Mouse (Mus musculus) intestine, postnatal 0 days (tissue): Measurements from ENCODE around the gene Car14. TPM values are rescaled to one million over a fixed set of nuclear protein-coding genes. Genes with fewer than 3 reads are reported as not detected.
A peak's percentile ranks its signal among the peaks of the same experiment; 100 is the strongest.

Source experiments
- ATAC-seq: fragments of 200-750 bp; cut with Nextera tagmentation; 2 replicates; pipeline ENCODE4 v1.8.0; 2017; ENCODE audit warnings: mild to moderate bottlenecking, moderate TSS enrichment, moderate library complexity
- H3K27ac ChIP-seq: fragments of 300-500 bp; sonication (generic); 2 replicates; pipeline ENCODE4 v1.5.1; 2014; ENCODE audit warnings: mild to moderate bottlenecking, low read depth, low read length, moderate library complexity
- H3K27me3 ChIP-seq: fragments of 300-500 bp; sonication (generic); replicated peaks from 2 replicates; pipeline ENCODE4 v1.6.1; 2014; ENCODE audit warnings: low read length, mixed read lengths; ENCODE audit not compliant: control insufficient read depth, insufficient read depth
- H3K36me3 ChIP-seq: fragments of 300-500 bp; sonication (generic); 2 replicates; pipeline ENCODE4 v1.6.1; 2014; ENCODE audit warnings: mild to moderate bottlenecking, moderate library complexity; ENCODE audit not compliant: control insufficient read depth, insufficient read depth
- H3K4me1 ChIP-seq: fragments of 300-500 bp; sonication (generic); replicated peaks from 2 replicates; pipeline ENCODE4 v1.6.1; 2014; ENCODE audit warnings: antibody characterized with exemption, low read length, mixed read lengths; ENCODE audit not compliant: control insufficient read depth, insufficient read depth
- H3K4me2 ChIP-seq: fragments of 300-500 bp; sonication (generic); replicated peaks from 2 replicates; pipeline ENCODE4 v1.6.1; 2014; ENCODE audit warnings: low read depth, mild to moderate bottlenecking, moderate library complexity
- H3K4me3 ChIP-seq: fragments of 300-500 bp; sonication (generic); 2 replicates; pipeline ENCODE4 v1.5.1; 2014; ENCODE audit warnings: low read depth, low read length
- H3K9ac ChIP-seq: fragments of 300-500 bp; sonication (generic); 2 replicates; pipeline ENCODE4 v1.6.1; 2014; ENCODE audit warnings: mild to moderate bottlenecking, low read depth, low read length
- H3K9me3 ChIP-seq: fragments of 300-500 bp; sonication (generic); 2 replicates; pipeline ENCODE4 v1.6.1; 2016; ENCODE audit warnings: mixed run types; ENCODE audit not compliant: control insufficient read depth
- CTCF ChIP-seq: sonication (generic); IDR thresholded peaks from 2 replicates; pipeline ENCODE4 v1.5.1; 2016; ENCODE audit warnings: low read depth, mild to moderate bottlenecking, control low read depth, antibody characterized with exemption, moderate library complexity
- WGBS: fragments of 180-500 bp; shearing (Covaris S2); extraction: QIAGEN DNeasy Blood & Tissue Kit; methylation state at CpG from one replicate; pipeline ENCODE4 v1.1.7; 2014; 5-methylcytosine and 5-hydroxymethylcytosine counted together
- polyA plus RNA-seq: library from polyadenylated mRNA; unstranded; fragments of >200 nt; fragmentation: Nextera tagmentation; extraction: Ambion mirVana; gene quantifications from 2 replicates; pipeline ENCODE4 v1.2.1, GENCODE M21; 2015

Car14 gene
- polyA plus RNA-seq, 1 experiment from 2014 or later: 0.90 TPM

DNA sequence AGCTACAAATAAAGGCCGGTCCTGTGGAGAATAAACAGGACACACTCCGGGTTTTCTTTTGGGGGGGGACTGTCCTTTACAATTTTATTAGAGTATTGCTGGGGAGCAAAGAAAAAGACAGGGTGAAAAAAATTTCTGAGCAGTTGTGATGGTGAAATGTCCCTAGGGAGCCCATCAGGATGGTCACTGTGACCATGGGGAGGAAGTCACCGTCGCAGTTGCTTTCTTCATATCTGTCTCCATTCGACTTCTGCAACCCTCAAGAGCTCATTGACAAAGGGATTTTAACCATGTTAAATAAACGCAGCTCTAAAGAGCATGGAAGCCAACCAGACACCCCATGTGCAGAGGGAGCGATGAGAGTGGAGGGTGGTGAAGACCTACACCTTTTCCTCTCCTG is 12.3 kb upstream of the Car14 start:
- Histone ChIP-seq H3K4me1 (no peaks in the 10 kb centered on the region), H3K4me3 (no peak overlapping the region), H3K27ac (no peak overlapping the region), H3K9ac (no peak overlapping the region), H3K27me3 (no peaks in the 10 kb centered on the region), H3K36me3 (no peaks in the 10 kb centered on the region), H3K9me3 (no peaks in the 10 kb centered on the region), H3K4me2 (no peak overlapping the region)
- WGBS: 72% methylated on average over 7 of the region's 7 CpGs
- ATAC-seq: no peak
- no peak for TF ChIP-seq CTCF

DNA sequence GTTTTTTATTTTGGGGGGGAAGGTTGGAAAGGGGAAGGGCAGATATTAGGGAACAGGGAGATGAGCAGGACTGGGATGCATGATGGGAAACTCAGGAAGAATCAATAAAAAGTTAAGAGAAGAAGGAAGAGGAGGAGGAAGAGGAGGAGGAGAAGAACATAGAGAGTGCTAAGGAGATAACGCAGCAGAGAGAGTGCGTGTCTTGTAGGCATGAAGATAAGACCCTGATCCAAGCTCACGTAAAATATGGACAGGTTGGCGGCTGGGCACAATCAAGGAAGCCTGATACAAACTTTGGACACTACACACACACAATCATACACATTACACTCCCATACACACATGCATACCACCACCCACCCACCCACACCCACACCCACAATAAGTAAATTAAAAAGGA is 10.2 kb upstream of the Car14 start:
- TF ChIP-seq CTCF: no peak
- Histone ChIP-seq H3K4me2 (no peak overlapping the region), H3K36me3 (no peaks in the 10 kb centered on the region), H3K27me3 (no peaks in the 10 kb centered on the region), H3K9me3 (no peaks in the 10 kb centered on the region), H3K4me3 (no peak overlapping the region), H3K27ac (no peak overlapping the region), H3K9ac (no peak overlapping the region), H3K4me1 (no peaks in the 10 kb centered on the region)
- ATAC-seq: no peak
- 76% methylated on average over 4 of the region's 4 CpGs for WGBS

DNA sequence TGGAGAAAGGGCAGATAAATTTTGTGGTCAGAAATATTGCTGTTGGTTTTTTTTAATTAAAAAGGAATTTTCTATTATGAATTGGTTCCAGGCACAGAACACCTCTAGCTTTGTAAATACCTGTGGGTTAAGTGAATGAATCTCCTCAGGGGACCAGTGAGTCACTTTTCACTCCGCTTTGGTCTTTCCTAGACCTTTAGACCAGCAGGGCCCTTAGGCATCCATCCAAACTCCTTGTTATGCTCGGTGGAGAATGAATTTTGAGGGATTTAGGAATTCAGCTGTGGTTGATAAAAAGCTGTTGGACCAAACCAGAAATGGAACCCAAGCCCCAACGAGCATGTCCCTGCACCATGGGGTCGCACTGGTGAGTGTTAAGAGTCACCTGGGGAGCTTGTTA is 3.1 kb upstream of the Car14 start:
- no peak for TF ChIP-seq CTCF
- H3K27me3 ChIP-seq: peaks cover 4% of the 10 kb centered on the region; the same call in 1 of the 2 replicates
- H3K9me3 ChIP-seq: no peaks in the 10 kb centered on the region
- no peak overlapping the region for H3K4me2 ChIP-seq
- no peak overlapping the region for H3K4me3 ChIP-seq
- H3K27ac ChIP-seq: no peak overlapping the region
- H3K36me3 ChIP-seq: no peaks in the 10 kb centered on the region
- no peak overlapping the region for H3K9ac ChIP-seq
- WGBS: 46% methylated on average over 4 of the region's 4 CpGs
- ATAC-seq: no peak
- no peaks in the 10 kb centered on the region for H3K4me1 ChIP-seq

DNA sequence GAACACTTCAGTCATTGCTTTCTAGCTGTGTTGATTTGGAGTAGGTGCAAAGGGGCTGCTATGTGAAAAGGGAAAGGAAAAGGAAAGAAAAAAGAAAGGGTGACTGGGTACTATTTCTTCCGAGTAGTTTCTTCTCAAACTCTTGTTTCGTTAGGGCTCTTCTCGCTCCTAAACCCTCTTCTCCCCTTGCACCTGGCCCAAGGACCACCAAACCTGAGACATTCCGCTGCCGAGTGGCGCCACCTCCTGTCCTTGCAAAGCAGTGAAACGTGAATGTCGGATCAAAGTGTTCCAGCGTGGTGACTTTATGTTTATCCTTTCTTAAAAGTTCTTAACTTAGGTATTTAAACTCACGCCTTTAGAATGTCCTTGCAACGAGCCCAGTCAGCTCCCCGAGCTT is 2.4 kb upstream of the Car14 start:
- Histone ChIP-seq H3K9me3 (no peaks in the 10 kb centered on the region), H3K9ac (no peak overlapping the region), H3K27me3 (peaks cover 6% of the 10 kb centered on the region; the same call in 1 of the 2 replicates), H3K4me3 (peak overlapping the region; percentile 35), H3K36me3 (no peaks in the 10 kb centered on the region), H3K27ac (no peak overlapping the region), H3K4me1 (no peaks in the 10 kb centered on the region), H3K4me2 (peak overlapping the region; percentile 70)
- ATAC-seq: no peak
- WGBS: 0% methylated on average over 12 of the region's 12 CpGs
- TF ChIP-seq CTCF: peak; percentile 89

DNA sequence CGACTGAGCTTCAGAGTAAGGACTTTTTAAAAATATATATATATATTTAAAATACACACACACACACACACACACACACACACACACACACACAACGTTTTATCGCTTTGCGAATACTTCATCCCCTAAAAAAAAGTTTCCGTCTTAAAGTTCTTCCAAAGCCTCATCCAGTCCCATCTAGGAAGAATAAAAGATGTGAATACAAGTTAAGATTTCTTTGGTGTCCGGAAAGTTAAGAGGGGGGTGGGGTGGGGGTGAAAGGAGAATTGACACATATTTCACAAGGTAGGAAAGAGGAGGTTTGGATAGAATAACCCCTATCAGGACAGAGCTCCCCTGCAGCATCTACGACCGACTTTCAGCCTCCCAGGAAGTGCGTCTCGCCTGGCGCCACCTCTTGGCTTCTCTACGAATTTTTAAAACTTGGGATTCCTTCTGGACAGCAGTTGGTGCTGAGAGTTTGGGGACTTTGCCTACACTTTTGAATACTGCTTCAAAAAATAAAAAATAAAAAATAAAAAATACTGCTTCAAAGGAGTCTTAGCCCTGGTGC is 1.5 kb upstream of the Car14 start:
- peak overlapping the region; percentile 35 for H3K4me3 ChIP-seq
- under 1% methylated on average over 12 of the region's 12 CpGs for WGBS
- peaks cover 8% of the 10 kb centered on the region; the same call in 1 of the 2 replicates for H3K27me3 ChIP-seq
- H3K9ac ChIP-seq: no peak overlapping the region
- ATAC-seq: no peak
- no peak overlapping the region for H3K27ac ChIP-seq
- no peaks in the 10 kb centered on the region for H3K36me3 ChIP-seq
- no peaks in the 10 kb centered on the region for H3K4me1 ChIP-seq
- TF ChIP-seq CTCF: peak; percentile 76
- H3K4me2 ChIP-seq: peak overlapping the region; percentile 70
- no peaks in the 10 kb centered on the region for H3K9me3 ChIP-seq

DNA sequence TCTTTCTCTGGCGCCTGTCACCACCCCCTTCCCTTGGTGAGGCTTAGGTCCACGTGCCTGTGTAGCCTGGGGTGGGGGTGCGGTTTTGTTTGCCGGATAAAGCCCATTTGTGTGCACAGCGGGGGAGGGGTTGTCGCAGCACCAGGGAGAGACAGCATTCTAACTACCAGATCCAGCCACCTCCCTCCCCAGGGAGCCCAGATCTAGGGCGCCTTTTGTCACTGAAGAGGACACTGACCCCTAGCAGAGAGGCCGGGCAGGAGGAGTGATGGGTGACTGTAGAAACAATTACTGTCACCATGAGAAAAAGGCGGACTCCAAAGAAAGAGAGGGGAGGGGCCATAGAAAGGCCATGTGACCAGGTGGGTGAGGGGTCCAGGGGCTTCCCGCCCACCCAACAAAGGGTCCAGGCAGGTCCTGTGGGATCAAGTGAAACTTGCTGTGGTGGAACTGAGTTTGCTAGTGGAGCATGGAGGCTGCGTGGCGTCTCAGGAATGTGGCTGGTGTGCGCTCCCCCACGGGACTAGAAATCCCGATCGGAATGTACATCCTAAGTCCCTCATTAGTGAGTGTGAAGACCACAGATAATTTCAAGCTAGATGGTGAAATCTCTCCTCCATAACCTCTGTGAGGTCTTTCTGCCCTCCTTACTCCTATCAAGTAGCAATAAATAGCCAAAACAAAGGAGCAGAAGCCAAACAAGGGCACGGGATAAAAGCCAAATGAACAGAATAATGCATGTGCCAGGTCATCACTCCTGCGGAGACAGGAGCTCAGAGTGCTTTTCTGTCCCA is 852 bp upstream of the Car14 start:
- H3K9me3 ChIP-seq: no peaks in the 10 kb centered on the region
- H3K9ac ChIP-seq: no peak overlapping the region
- WGBS: 3% methylated on average over 18 of the region's 18 CpGs
- peak; percentile 19; the same call in 1 of the 2 replicates for ATAC-seq
- no peak for TF ChIP-seq CTCF
- H3K4me3 ChIP-seq: no peak overlapping the region
- H3K4me1 ChIP-seq: no peaks in the 10 kb centered on the region
- H3K27ac ChIP-seq: no peak overlapping the region
- no peaks in the 10 kb centered on the region for H3K36me3 ChIP-seq
- peak overlapping the region; percentile 70 for H3K4me2 ChIP-seq
- H3K27me3 ChIP-seq: peaks cover 8% of the 10 kb centered on the region; the same call in 1 of the 2 replicates
